Mouse (Mus musculus): ENCODE measurements around the gene Hrh2. TPM values are rescaled to one million over a fixed set of nuclear protein-coding genes. Genes with fewer than 3 reads are reported as not detected.

Gene Hrh2
- 0.76 and 1.6 TPM in 2 replicates for polyA plus RNA-seq (2012; rRNA removed)

DNA sequence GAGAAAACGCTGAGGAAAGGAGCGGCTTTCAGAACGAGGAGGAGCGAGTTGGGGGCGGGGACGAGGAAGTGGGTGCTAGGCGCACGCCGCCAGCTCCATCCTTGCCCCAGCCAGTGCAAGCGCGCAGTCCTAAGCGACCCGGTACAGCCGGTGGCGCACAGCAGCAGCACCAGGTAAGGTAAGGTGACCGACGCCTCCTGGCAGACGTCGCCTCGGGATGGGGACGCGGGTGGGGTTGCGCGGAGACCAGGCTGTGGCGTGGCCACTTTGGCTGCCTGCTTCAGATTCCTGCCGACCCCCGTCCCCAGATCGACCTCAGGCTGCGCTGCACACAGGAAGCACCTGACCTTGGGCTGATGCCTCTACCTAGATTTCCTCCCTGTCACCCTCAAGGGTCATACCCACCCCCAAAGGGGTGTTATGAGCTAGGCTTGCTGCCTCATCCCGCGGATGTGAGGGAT is at the start of gene Hrh2:
Hrh2 (plus strand) TSS at position 109 of the 461 bp plus-strand sequence.
- DNase-seq (ENCODE audit: low read depth, low spot score) = no peak
- 2% methylated on average over 31 of the region's 31 CpGs for WGBS

DNA sequence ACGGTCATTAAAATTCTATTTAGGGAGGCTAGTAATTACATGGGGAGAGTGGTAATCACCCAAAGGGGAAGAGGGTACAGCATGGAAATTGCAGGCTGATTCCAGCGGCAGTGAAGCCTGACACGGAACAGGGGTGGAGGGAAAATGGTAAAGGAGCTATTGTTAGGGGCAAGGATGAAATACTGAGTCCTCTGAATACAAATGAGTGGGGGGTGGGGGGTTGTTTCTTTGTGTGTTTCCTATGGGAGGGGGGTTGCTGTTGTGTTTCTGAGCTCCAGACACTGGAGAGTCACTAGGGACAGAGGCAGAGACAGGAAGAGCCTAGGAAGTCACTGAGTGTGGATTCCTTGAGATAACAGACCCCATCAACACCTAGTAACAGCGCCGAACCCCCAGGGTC is 48.1 kb upstream of the Hrh2 start:
- no peak for DNase-seq (ENCODE audit: low read depth, low spot score)
- WGBS = 48% methylated on average over 5 of the region's 5 CpGs

DNA sequence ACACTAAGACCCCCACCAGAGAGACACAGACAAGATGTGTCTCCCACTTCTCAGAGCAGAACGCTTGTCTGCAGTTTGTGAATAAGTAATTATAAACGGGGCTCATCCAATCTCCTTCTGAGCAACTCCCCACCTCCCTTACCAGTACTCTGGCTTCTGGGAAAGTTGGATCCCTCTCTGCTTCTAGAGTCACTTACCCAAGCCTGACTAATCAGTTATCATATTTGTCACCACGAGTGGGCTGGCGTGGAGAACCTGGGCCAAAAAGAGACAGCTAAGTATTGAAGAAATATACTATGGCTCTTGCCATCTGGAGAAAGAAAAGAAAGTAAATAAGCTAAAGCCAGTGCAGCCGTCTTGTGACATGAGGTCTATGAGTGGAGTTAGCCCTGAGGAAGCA is 47.3 kb upstream of the Hrh2 start:
- WGBS = 75% methylated on average over 5 of the region's 5 CpGs
- no peak for DNase-seq (ENCODE audit: low read depth, low spot score)

DNA sequence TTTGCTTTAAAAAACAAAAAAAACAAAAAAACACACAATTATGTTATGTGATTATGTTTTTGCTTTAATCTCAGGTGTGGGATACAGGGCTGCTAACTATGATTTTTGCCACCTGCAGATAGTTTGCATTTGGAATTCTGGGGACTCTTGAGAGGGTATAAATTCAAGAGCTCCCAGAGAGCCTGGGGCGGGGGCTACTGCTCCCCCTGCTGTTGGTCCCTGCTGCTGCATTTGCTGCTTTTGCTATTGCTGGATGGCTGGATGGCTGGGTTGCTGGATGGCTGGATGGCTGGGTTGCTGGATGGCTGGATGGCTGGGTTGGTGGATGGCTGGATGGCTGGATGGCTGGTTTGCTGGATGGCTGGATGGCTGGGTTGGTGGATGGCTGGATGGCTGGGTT is 44.6 kb upstream of the Hrh2 start:
- no peak for DNase-seq (ENCODE audit: low read depth, low spot score)
- WGBS = 61% methylated on average over 1 of the region's 1 CpGs

DNA sequence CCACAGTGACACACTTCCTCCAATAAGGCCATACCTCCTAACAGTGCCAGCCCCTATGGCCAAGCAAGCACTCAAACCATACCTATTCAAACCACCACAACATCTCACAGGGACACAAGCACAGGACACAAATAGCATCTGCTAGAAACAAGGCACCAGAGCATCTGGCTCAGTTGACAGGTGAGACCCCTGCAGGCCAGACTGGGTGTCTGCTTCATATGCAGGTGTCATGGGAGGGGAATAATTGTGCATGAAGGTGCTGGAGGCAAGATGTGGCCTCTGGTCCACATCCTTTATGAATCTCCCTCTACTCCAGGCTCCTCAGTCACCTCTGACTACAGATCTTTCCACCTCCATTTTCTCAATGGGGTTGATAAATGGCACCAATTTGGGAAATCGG is 39.5 kb upstream of the Hrh2 start:
- no peak for DNase-seq (ENCODE audit: low read depth, low spot score)
- 86% methylated on average over 1 of the region's 1 CpGs for WGBS

DNA sequence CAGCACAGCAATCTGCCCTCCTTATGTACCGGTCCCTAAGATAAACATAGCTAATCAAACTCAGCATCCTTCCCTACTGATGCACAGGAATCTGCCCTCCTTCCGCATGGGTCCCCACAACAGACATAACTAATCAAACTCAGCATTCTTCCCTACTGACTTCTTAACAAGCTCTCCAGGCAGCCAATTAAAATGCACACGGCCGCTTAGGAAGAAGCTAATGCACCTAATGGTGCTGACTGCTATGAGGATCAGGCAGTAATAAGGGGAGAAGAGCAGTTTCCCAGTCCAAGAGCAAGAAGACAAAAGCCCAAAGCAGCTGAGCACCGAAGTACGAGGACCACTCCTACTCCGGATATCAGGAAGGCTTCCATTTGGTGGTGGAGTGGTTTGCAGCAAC is 39.0 kb upstream of the Hrh2 start:
- DNase-seq (ENCODE audit: low read depth, low spot score) = no peak
- WGBS = 65% methylated on average over 7 of the region's 7 CpGs

DNA sequence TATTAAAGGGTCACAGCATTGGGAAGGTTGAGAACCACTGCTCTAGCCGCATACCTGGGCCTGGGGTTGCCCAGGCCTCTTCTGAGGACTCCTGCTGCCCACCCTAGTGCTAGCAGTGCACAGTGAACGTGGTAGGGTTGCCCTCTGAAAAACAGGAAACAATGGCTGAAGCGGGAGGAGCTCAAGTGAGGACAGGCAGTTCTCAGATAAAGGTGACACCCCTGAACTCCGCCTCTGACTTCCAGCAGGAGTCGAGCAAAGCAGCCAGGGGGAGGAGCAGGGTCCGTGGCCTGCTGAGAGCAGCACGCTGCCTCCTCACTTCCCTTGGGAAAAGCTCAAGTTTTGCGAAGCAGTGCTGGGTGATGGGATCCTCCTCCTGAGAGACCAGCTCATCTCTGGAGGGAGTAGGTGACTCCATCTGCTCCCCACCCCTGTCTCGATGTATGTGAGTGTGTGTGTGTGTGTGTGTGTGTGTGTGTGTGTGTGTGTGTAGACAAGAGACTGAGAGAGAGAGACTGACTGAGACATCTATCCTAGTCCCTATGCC is 38.2 kb upstream of the Hrh2 start:
- WGBS = 20% methylated on average over 9 of the region's 9 CpGs
- no peak for DNase-seq (ENCODE audit: low read depth, low spot score)

DNA sequence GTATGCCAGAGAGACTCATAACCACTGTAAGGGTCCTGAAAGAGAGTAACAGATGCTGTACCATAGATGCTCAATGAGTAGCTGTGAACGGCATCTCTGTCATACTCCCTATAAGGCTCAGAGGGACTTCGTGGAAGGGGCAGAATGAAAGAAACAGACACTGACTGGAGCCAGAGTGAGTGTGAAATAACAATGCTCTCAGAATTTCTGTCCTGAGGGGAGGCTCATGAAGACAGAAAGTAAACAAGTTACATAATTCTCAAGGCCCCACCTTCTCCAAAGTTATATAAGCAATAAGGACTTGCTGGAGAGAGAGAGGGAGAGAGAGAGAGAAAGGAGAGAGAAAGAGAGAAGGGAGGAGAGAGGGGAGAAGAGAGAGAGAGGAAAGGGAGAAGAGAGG is 36.1 kb upstream of the Hrh2 start:
- WGBS = 79% methylated on average over 2 of the region's 2 CpGs
- no peak for DNase-seq (ENCODE audit: low read depth, low spot score)

DNA sequence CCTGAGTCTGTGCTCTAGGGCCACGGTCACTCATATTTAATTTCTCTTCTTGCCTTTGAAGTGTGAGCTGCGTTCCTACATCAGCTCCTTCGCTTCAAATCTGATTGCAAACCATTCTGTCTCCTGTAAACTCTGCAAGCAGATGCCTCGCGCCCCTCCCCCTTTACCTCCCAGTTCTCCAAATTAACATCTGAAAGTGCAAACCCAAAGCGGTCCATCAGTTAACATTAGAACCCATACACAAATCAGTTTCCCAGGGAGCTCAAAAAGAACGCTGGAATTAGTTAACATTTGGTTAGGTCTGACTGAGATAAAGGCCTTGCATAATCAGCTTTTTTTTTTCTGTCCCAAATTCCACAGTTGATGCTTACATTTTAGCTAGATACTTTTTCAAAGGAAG is 32.7 kb upstream of the Hrh2 start:
- 34% methylated on average over 7 of the region's 7 CpGs for WGBS

DNA sequence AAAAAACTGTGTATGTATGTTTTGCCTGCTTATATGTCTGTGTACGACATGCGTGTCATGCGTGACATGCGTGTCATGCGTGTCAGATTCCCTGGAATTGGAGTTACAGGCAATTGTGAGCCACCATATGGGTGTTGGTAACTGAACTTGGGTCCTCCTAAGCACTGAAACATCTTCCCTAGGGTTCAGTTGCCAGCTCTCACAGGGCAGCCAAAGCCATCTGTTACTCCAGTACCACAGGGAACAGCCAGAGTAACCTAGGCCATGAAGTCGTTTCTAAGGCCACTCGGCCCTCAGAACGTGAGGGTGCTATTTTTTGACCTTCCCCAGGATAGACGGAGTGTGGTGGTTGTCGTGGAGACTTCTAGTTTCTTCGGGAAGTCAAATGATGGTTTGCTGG is 32.2 kb upstream of the Hrh2 start:
- WGBS = 78% methylated on average over 11 of the region's 11 CpGs

More for the DNA sequence above, 32.7 kb upstream of the Hrh2 start:
- no peak for DNase-seq (ENCODE audit: low read depth, low spot score)

DNA sequence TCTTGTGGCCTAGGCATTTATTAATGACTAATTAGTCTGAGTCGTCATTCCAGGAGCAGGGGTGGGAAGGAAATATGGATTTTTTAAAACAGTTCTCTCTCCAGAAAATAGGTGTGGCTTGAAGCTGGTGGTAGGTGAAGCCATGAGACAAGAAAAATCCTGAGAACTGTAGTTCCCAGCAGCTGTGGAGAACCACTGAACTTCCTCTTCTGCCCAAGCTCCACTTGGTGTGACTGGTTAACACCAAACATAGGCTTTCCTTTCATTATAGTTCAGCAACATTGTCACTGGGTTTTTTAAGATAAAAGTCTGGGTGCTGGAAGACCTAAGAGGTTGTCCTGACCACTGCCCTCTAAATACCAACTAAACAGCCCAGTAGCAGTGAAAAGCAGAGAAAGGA is 31.4 kb upstream of the Hrh2 start:
- DNase-seq (ENCODE audit: low read depth, low spot score) = no peak
- WGBS = 23% methylated on average over 1 of the region's 1 CpGs

More for the DNA sequence above, 32.2 kb upstream of the Hrh2 start:
- no peak for DNase-seq (ENCODE audit: low read depth, low spot score)

DNA sequence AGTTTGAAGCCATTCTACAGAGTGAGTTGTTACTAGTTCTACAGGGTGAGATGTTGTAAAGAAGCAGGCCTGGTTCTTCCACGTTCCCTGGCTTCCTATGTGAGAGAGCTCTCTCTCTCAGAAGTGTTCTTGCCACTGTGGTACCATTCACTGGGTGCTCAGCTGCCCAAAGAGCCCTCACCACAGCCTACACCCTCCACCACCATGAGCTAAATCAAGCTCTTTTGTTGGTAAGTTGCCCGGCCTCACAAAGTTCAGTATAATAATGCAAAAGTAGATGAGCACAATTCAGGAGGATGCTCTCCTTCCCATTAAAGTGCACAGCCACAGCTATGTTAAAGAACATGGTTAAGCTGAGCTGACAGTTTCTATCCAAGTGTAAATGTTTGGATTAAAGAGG is 30.4 kb upstream of the Hrh2 start:
- DNase-seq (ENCODE audit: low read depth, low spot score) = no peak
- 76% methylated on average over 2 of the region's 2 CpGs for WGBS

DNA sequence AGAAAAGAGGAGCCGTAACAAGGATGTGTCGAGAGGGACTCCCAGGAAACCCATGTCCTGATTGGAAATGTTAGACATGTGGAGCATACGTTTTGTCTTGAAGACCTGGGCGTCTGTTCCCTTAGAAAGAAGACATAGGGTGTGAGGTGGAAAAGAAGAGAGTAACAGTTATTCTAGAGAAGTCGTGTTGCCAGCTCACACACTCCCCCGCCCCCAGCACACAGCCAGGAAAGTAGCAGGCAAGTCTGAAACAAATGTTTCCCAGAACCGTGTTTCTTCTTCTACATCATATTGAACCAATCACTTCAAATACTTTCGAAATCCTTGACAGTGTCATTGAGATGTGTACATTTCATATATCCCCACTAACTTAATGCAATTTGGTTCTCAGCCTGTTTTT is 28.6 kb upstream of the Hrh2 start:
- no peak for DNase-seq (ENCODE audit: low read depth, low spot score)
- WGBS = 80% methylated on average over 8 of the region's 8 CpGs

DNA sequence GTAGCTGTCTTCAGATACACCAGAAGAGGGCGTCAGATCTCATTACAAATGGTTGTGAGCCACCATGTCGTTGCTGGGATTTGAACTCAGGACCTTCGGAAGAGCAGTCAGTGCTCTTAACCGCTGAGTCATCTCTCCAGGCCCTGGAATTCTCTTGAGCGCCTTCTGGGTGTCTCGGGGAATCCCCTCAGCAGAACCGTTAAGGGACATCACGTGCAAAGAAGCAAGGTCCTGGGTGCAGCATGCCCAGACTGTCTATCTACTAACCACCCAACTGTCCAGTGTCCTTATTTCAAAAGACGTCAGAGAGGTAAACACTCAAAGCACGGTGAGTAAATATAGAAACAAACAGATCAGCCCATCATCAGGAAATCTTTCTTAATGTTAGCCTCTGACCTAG is 27.5 kb upstream of the Hrh2 start:
- 72% methylated on average over 10 of the region's 10 CpGs for WGBS
- no peak for DNase-seq (ENCODE audit: low read depth, low spot score)

DNA sequence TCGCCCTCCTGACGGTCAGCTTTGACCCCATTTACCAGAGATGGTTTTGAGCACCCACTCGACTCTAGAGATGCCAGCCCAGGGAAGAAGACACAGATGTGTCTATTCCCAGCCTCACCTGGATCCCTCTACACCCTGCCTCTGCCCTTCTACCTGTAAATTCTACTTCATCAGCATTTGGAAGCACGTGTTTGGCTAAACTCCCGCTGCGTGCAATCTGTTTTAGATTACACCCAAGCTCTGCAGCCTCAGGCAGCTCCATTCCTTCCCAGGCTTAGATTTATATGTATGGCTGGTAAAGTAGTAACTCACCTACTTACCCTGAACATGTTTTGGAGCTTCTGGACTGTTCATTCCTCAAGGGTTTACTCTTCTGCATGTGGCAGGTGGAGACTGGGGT is 26.9 kb upstream of the Hrh2 start:
- WGBS = 70% methylated on average over 6 of the region's 6 CpGs
- DNase-seq (ENCODE audit: low read depth, low spot score) = no peak

DNA sequence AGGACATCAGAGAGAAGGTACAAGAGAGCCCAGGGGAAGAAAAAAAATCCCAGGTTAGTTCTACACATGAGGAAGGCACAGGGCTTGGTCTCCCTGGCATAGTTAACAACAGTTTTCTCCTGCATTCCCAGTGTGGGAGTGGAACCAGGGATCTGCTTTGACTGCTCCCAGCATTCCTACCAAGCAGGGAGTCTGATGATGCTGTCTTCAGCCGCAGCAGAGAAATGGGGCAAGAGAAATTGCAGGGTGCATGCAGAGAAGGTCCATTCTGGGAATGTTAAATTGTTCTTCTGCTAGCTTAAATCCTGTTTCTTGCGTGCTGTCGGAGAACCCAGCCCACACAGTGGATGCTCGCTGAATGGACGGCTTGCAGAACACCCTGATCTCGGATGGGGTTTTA is 26.2 kb upstream of the Hrh2 start:
- no peak for DNase-seq (ENCODE audit: low read depth, low spot score)
- 80% methylated on average over 6 of the region's 6 CpGs for WGBS

DNA sequence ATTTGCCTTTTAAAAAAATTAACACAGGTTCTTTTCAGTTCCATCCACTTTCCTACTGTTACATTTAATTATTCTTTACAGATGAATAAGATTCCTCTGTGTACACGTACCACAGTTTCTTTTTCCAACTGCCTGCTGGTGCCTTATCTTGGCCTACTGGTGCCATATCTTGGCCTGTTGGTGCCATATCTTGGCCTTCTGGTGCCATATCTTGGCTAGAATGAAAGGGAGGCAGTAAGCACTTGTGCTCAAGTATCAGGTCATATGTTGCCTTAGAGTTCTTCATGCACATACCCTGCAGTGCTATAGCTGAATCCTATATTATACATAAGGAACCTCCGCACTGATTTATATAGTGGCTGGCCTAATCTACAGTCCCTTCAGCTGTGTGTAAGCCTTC is 24.9 kb upstream of the Hrh2 start:
- DNase-seq (ENCODE audit: low read depth, low spot score) = no peak
- 91% methylated on average over 2 of the region's 2 CpGs for WGBS

DNA sequence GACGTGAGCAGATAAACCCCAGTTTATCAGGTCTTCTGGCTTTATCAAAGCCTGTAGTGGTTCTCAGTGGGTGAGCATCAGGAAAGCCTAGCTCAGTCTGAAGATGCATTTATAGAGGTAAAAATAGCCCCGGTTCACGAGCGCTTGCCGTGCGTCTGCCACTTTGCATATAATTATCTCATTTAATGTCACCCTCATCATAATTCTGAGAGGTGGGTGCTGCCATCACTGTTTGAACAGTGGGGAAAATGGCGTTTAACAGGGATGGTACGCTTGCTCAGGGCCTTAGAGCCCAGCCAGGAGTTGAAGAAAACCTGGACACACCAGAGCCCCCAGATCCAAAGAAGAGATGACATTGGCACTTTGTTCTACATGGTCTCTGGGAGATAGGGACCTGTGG is 23.3 kb upstream of the Hrh2 start:
- DNase-seq (ENCODE audit: low read depth, low spot score) = no peak
- 76% methylated on average over 8 of the region's 8 CpGs for whole genome bisulfite sequencing

DNA sequence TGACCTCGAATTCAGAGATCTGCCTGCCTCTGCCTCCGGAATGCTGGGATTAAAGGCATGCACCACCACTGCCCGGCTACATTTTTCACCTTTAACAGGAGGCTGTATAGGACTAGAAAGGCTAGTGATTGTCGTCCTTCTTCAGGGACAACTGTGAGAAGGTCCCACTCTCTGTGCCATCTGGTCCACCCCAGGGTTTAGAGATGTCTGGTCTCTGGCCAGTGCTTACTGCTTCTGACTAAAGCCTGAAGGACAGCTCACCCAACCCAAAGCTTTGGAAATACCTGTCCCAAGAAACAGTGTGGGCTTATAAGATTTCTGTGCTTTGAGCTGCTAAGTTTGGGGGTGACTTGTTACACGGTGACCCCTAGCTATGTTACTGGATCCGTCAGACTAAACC is 21.6 kb upstream of the Hrh2 start:
- WGBS = 85% methylated on average over 6 of the region's 6 CpGs
- DNase-seq (ENCODE audit: low read depth, low spot score) = no peak

DNA sequence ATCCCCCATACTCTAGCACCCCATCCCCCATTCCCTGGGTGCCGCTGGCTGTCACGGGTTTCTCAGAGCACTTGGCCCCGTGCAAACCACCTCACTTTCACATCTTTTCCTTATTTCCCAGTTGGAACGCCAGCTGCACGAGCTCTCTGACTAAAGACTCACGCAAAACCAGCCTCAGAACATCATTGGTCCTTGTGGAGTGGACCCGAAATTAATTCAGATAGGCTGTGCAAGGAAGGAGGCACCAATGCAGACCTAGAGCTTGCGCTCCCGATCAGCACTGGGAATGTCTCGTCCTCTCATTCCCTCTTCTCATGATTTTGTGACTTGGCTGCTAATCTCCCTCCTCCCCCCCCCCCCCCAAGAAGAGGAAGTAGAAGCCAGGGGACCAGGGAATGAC is 20.6 kb upstream of the Hrh2 start:
- 68% methylated on average over 10 of the region's 10 CpGs for WGBS

DNA sequence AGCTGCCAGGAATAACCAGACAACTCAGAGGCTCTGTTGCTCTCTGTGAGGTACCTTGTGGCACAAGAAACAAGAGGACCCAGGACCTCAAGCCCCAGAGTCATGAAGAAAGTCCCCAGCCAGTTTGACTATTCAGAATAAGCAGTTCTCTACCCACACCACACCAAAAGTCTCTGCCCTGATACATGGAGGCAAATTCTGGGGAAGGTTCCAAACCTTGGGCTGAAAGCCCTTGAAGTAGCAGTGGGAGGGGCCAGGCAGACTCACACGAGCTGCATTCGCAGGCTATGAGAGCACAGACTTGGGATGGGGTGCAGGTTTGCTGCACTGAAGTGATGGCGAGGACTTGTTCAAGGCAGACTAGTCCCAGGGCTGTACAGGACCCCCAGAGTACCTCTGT is 20.2 kb upstream of the Hrh2 start:
- DNase-seq (ENCODE audit: low read depth, low spot score) = no peak
- 46% methylated on average over 3 of the region's 3 CpGs for WGBS

More for the DNA sequence above, 20.6 kb upstream of the Hrh2 start:
- DNase-seq (ENCODE audit: low read depth, low spot score) = no peak

DNA sequence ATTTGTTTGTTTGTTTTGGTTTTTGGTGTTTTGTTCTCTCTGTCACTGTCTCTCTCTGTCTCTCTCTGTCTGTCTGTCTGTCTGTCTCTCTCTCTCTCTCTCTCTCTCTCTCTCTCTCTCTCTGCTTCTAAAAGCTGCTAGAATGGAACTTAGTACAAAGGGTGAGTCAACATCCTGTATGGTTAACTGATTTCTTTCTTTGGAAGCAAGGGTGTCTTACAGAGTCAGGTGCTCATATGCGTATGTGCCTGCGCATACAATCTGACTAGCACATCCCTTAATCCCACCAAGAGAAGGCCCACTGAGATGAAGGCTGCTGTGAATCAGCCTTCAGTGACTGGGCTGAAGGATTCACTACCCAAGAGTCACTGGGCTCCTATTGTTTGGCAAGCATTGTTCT is 18.0 kb upstream of the Hrh2 start:
- no peak for DNase-seq (ENCODE audit: low read depth, low spot score)

More for the DNA sequence above, 18.0 kb upstream of the Hrh2 start:
- WGBS = 99% methylated on average over 2 of the region's 2 CpGs

All from large intestine, adult 2 months (tissue).